Mouse (Mus musculus): Measurements from ENCODE around the gene Olfr749. TPM values are rescaled to one million over a fixed set of nuclear protein-coding genes. Genes with fewer than 3 reads are reported as not detected.

The Olfr749 gene
- not detected in 2 replicates for total RNA-seq (2014; rRNA removed)
- polyA plus RNA-seq (2012; rRNA removed), result not detected in 2 replicates

DNA sequence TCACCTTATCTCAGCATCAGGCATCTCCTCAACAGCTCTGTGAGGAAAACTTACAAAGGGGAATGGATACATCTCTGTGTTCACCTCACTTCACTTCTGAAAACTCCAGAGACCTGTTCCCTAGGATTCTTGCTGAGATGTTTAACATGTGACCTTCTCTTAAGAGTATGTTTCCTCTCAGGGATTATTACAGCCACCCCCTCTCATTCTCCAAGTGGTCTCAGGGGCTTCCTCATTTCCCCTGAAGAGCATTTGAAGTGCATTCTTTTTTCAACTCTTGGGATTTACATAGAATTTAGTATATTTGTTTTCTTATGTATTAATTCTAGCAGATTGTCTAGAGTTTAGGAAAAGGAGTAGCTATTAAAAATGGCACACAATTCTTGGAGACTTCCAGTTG, at the start of gene Olfr749:
Olfr749 (minus strand) TSS at position 101 of the 400 bp plus-strand sequence.
- H3K27me3 ChIP-seq (ENCODE audit: control insufficient read depth, insufficient read depth, low read length), result no peaks in the 10 kb centered on the region
- no peaks in the 10 kb centered on the region for H3K36me3 ChIP-seq (ENCODE audit: control insufficient read depth, insufficient read depth, low read length)
- no peak within 1 kb of the TSS for H3K27ac ChIP-seq (replicated peaks; ENCODE audit: insufficient read depth, low read depth, low read length)
- no peak within 1 kb of the TSS for H3K4me3 ChIP-seq (ENCODE audit: insufficient read depth, low read depth, low read length)
- H3K9ac ChIP-seq (ENCODE audit: low read depth, low read length), result no peak within 1 kb of the TSS
- no peak for DNase-seq (ENCODE audit: extremely low read depth, low read depth, low spot score)
- TF ChIP-seq CTCF (IDR thresholded peaks at IDR 0.05; ENCODE audit: low read depth, low read length), result no peak
- no peak for TF ChIP-seq POLR2A (IDR thresholded peaks at IDR 0.05; ENCODE audit: extremely low read depth, insufficient read depth, low read length)
- H3K79me2 ChIP-seq (ENCODE audit: control insufficient read depth, insufficient read depth, low read length), result no peaks in the 10 kb centered on the region
- H3K4me1 ChIP-seq (ENCODE audit: control insufficient read depth, insufficient read depth, low read length), result no peaks in the 10 kb centered on the region

- WGBS, result 12% methylated on average over 2 of the region's 2 CpGs
- Histone ChIP-seq H3K4me1 (ENCODE audit: control insufficient read depth, insufficient read depth, low read length) (no peaks in the 10 kb centered on the region), H3K36me3 (ENCODE audit: control insufficient read depth, insufficient read depth, low read length) (no peaks in the 10 kb centered on the region), H3K79me2 (ENCODE audit: control insufficient read depth, insufficient read depth, low read length) (no peaks in the 10 kb centered on the region), H3K9ac (ENCODE audit: low read depth, low read length) (no peak overlapping the region), H3K27ac (replicated peaks; ENCODE audit: insufficient read depth, low read depth, low read length) (no peak overlapping the region), H3K4me3 (ENCODE audit: insufficient read depth, low read depth, low read length) (no peak overlapping the region), H3K27me3 (ENCODE audit: control insufficient read depth, insufficient read depth, low read length) (no peaks in the 10 kb centered on the region)
- TF ChIP-seq CTCF (IDR thresholded peaks at IDR 0.05; ENCODE audit: low read depth, low read length) (no peak), POLR2A (IDR thresholded peaks at IDR 0.05; ENCODE audit: extremely low read depth, insufficient read depth, low read length) (no peak)
- peak; percentile 28 for DNase-seq (ENCODE audit: extremely low read depth, low read depth, low spot score)
Observed at GRCm38 (mm10) chr14:50788157-50788556, 43.3 kb upstream of the Olfr749 start.

DNA sequence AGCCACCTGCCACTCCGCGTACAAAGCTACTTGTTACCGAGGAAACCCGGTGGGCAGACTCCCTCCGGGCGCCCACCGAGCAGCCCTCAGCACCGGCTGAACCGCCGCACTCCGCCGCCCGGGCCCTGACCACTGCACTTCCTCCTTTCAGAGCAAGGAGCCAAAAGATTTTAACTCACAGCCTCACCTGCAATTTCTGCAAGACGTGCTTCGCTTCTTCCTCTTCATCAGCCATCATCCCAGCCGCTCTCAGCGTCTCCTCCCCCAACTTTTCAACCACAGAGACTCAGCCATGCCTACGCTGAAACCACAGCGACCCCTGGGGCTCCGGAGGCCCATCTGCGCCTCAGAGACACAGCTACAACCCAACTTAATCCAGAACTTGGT, 40.4 kb upstream of the Olfr749 start, which contains the start of gene Ttc5:
Ttc5 (minus strand) TSS at position 269 of the 387 bp plus-strand sequence.
- TF ChIP-seq CTCF (IDR thresholded peaks at IDR 0.05; ENCODE audit: low read depth, low read length) (peak; percentile 94), POLR2A (IDR thresholded peaks at IDR 0.05; ENCODE audit: extremely low read depth, insufficient read depth, low read length) (no peak)
- H3K36me3 ChIP-seq (ENCODE audit: control insufficient read depth, insufficient read depth, low read length), result peaks cover 3% of the 10 kb centered on the region; the same call in 1 of the 2 replicates
- no peaks in the 10 kb centered on the region for H3K27me3 ChIP-seq (ENCODE audit: control insufficient read depth, insufficient read depth, low read length)
- no peak within 1 kb of the TSS for H3K27ac ChIP-seq (replicated peaks; ENCODE audit: insufficient read depth, low read depth, low read length)
- peak within 1 kb of the TSS; percentile 92 for H3K4me3 ChIP-seq (ENCODE audit: insufficient read depth, low read depth, low read length)
- peak; percentile 75 for DNase-seq (ENCODE audit: extremely low read depth, low read depth, low spot score)
- no peaks in the 10 kb centered on the region for H3K79me2 ChIP-seq (ENCODE audit: control insufficient read depth, insufficient read depth, low read length)
- WGBS, result 1% methylated on average over 21 of the region's 21 CpGs
- H3K4me1 ChIP-seq (ENCODE audit: control insufficient read depth, insufficient read depth, low read length), result no peaks in the 10 kb centered on the region
- H3K9ac ChIP-seq (ENCODE audit: low read depth, low read length), result peak within 1 kb of the TSS; percentile 78

- Histone ChIP-seq H3K79me2 (ENCODE audit: control insufficient read depth, insufficient read depth, low read length) (no peaks in the 10 kb centered on the region), H3K4me3 (ENCODE audit: insufficient read depth, low read depth, low read length) (peak overlapping the region; percentile 92), H3K36me3 (ENCODE audit: control insufficient read depth, insufficient read depth, low read length) (peaks cover 3% of the 10 kb centered on the region; the same call in 1 of the 2 replicates), H3K27me3 (ENCODE audit: control insufficient read depth, insufficient read depth, low read length) (no peaks in the 10 kb centered on the region), H3K9ac (ENCODE audit: low read depth, low read length) (peak overlapping the region; percentile 78), H3K27ac (replicated peaks; ENCODE audit: insufficient read depth, low read depth, low read length) (no peak overlapping the region), H3K4me1 (ENCODE audit: control insufficient read depth, insufficient read depth, low read length) (no peaks in the 10 kb centered on the region)
- TF ChIP-seq POLR2A (IDR thresholded peaks at IDR 0.05; ENCODE audit: extremely low read depth, insufficient read depth, low read length), result no peak
- TF ChIP-seq CTCF (IDR thresholded peaks at IDR 0.05; ENCODE audit: low read depth, low read length), result no peak
- 17% methylated on average over 16 of the region's 16 CpGs for WGBS
- DNase-seq (ENCODE audit: extremely low read depth, low read depth, low spot score), result peak; percentile 46
Observed at GRCm38 (mm10) chr14:50784391-50785250, 39.7 kb upstream of the Olfr749 start.

DNA sequence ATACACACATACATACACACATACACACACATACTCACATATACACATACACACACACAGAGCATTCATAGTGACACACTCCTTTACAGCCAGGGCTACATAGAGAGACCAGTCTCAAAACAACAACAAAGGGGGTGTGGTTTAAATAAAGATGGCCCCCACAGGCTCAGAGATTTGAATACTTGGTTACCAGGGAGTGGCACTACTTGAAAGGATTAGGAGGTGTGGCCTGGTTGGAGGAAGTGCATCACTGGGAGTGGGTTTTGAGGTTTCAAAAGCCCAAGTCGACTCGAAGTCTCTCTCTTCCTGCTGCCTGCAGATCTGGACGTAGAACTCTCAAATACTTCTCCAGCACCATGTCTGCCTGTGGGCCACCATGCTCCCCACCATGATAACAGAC, 37.3 kb upstream of the Olfr749 start:
- Histone ChIP-seq H3K9ac (ENCODE audit: low read depth, low read length) (no peak overlapping the region), H3K4me3 (ENCODE audit: insufficient read depth, low read depth, low read length) (no peak overlapping the region), H3K36me3 (ENCODE audit: control insufficient read depth, insufficient read depth, low read length) (peaks cover 7% of the 10 kb centered on the region; the same call in 1 of the 2 replicates), H3K27ac (replicated peaks; ENCODE audit: insufficient read depth, low read depth, low read length) (no peak overlapping the region), H3K27me3 (ENCODE audit: control insufficient read depth, insufficient read depth, low read length) (no peaks in the 10 kb centered on the region), H3K4me1 (ENCODE audit: control insufficient read depth, insufficient read depth, low read length) (no peaks in the 10 kb centered on the region), H3K79me2 (ENCODE audit: control insufficient read depth, insufficient read depth, low read length) (no peaks in the 10 kb centered on the region)
- no peak for TF ChIP-seq CTCF (IDR thresholded peaks at IDR 0.05; ENCODE audit: low read depth, low read length)
- no peak for TF ChIP-seq POLR2A (IDR thresholded peaks at IDR 0.05; ENCODE audit: extremely low read depth, insufficient read depth, low read length)
- no peak for DNase-seq (ENCODE audit: extremely low read depth, low read depth, low spot score)
- 92% methylated on average over 3 of the region's 3 CpGs for WGBS

GRCm38 (mm10) chr14:50771342-50771741, 26.4 kb upstream of the Olfr749 start:
- Histone ChIP-seq H3K4me3 (ENCODE audit: insufficient read depth, low read depth, low read length) (no peak overlapping the region), H3K4me1 (ENCODE audit: control insufficient read depth, insufficient read depth, low read length) (no peaks in the 10 kb centered on the region), H3K27ac (replicated peaks; ENCODE audit: insufficient read depth, low read depth, low read length) (no peak overlapping the region), H3K27me3 (ENCODE audit: control insufficient read depth, insufficient read depth, low read length) (no peaks in the 10 kb centered on the region), H3K36me3 (ENCODE audit: control insufficient read depth, insufficient read depth, low read length) (peaks cover 38% of the 10 kb centered on the region), H3K79me2 (ENCODE audit: control insufficient read depth, insufficient read depth, low read length) (no peaks in the 10 kb centered on the region), H3K9ac (ENCODE audit: low read depth, low read length) (no peak overlapping the region)
- peak; percentile 6 for DNase-seq (ENCODE audit: extremely low read depth, low read depth, low spot score)
- TF ChIP-seq POLR2A (IDR thresholded peaks at IDR 0.05; ENCODE audit: extremely low read depth, insufficient read depth, low read length) (no peak), CTCF (IDR thresholded peaks at IDR 0.05; ENCODE audit: low read depth, low read length) (no peak)
- WGBS, result 87% methylated on average over 2 of the region's 2 CpGs

Data from liver, adult 2 months (tissue).